14 mouse cellular contexts compared by ENCODE assay signal in genomic region chr4:100526296-100526695, GRCm38 (mm10). TPM values are rescaled to one million over a fixed set of nuclear protein-coding genes. Genes with fewer than 3 reads are reported as not detected.
DNase-seq lines count a peak whose midpoint lies in the region; ATAC-seq and TF ChIP-seq lines count a peak whose summit lies in the region.
"Had no signal": no experiment of that assay in that cellular context is flagged by ENCODE, and none has a peak within 500 bp of the region (broad histone marks: within the 10 kb centered on the region; RNA-seq: fewer than 3 reads in every experiment).

No protein-coding gene starts in this region.

- DNase-seq in gastrocnemius, adult 18-20 months (ENCODE audit: low spot score) = peak; percentile 4
- DNase-seq in gastrocnemius, postnatal 36 days = no peak
- peak; percentile 54 for DNase-seq in lung, embryonic 14.5 days
- no peak for DNase-seq in lung, postnatal 0 days (ENCODE audit: low spot score)
- peak; percentile 78 for DNase-seq in adrenal gland, adult 2 months
- DNase-seq in hindbrain, embryonic 10.5 days (ENCODE audit: low spot score) = no peak
- no peak for DNase-seq in right cerebral cortex, postnatal 4 days
- DNase-seq: thymus, postnatal 36 days had no signal

- no peak overlapping the region for H3K4me3 ChIP-seq in lung, embryonic 14.5 days (ENCODE audit: low read depth, low read length)
- H3K4me3 ChIP-seq in lung, postnatal 0 days (ENCODE audit: low read depth, low read length) = no peak overlapping the region
- H3K4me3 ChIP-seq in heart, embryonic 14.5 days (ENCODE audit: control insufficient read depth in 1 of 2, insufficient read depth in 1 of 2, low read depth in 1 of 2, low read length in 2 of 2) = no peak overlapping the region
- no peak overlapping the region for H3K4me3 ChIP-seq in hindbrain, embryonic 10.5 days

- WGBS in lung, embryonic 14.5 days = 32% methylated on average over 6 of the region's 6 CpGs
- 41% methylated on average over 6 of the region's 6 CpGs for WGBS in lung, postnatal 0 days
- WGBS in heart, embryonic 14.5 days = 29% methylated on average over 6 of the region's 6 CpGs
- WGBS in hindbrain, embryonic 10.5 days = 57% methylated on average over 6 of the region's 6 CpGs

- no peak for ATAC-seq in lung, embryonic 14.5 days (ENCODE audit: insufficient read depth)
- no peak for ATAC-seq in lung, postnatal 0 days
- no peak for ATAC-seq in heart, embryonic 14.5 days (ENCODE audit: insufficient number of reproducible peaks, insufficient read depth, low FRiP score, low read depth)
- ATAC-seq: CD4-positive, CD25-positive, alpha-beta regulatory T cell, adult 4 months; intestine, postnatal 0 days had no signal

- no peak for TF ChIP-seq CTCF in lung, embryonic 14.5 days (IDR thresholded peaks at IDR 0.05; ENCODE audit: low read depth)
- no peak for TF ChIP-seq CTCF in lung, postnatal 0 days (IDR thresholded peaks at IDR 0.05)

- intact Hi-C loops in gastrocnemius, postnatal 36 days (cut with DNase I) = no loop called here

- no peak for TF ChIP-seq EP300 in lung, postnatal 0 days (IDR thresholded peaks at IDR 0.05)

- H3K27me3 ChIP-seq in lung, embryonic 14.5 days (ENCODE audit: insufficient read depth, low read length) = no peaks in the 10 kb centered on the region
- H3K27me3 ChIP-seq in lung, postnatal 0 days (replicated peaks; ENCODE audit: insufficient read depth, low read length) = 0 out of 2 replicates have a peak, but pooled peaks cover 3% of the 10 kb centered on the region
- H3K27me3 ChIP-seq in heart, embryonic 14.5 days (ENCODE audit: control insufficient read depth, insufficient read depth, low read length) = no peaks in the 10 kb centered on the region
- H3K27me3 ChIP-seq in hindbrain, embryonic 10.5 days (ENCODE audit: insufficient read depth, poor library complexity, severe bottlenecking) = peaks cover 58% of the 10 kb centered on the region

- H3K27ac ChIP-seq in lung, embryonic 14.5 days (ENCODE audit: low read depth) = no peak overlapping the region
- no peak overlapping the region for H3K27ac ChIP-seq in lung, postnatal 0 days (ENCODE audit: low read length)
- 0 out of 4 replicates have a peak overlapping the region, but pooled peaks of 1 of the 2 experiments have one; percentile 17 for H3K27ac ChIP-seq in heart, embryonic 14.5 days (replicated peaks in 1 of 2; ENCODE audit: control insufficient read depth in 1 of 2, insufficient read depth in 1 of 2, low read depth in 2 of 2, low read length in 2 of 2)
- no peak overlapping the region for H3K27ac ChIP-seq in hindbrain, embryonic 10.5 days
- H3K27ac ChIP-seq: liver, embryonic 14.5 days had no signal

- peaks cover 7% of the 10 kb centered on the region; the same call in 1 of the 2 replicates for H3K4me1 ChIP-seq in lung, embryonic 14.5 days (ENCODE audit: insufficient read depth)
- peaks cover 6% of the 10 kb centered on the region; the same call in 1 of the 2 replicates for H3K4me1 ChIP-seq in lung, postnatal 0 days (ENCODE audit: insufficient read depth, low read depth, low read length)
- peaks cover 19 to 43% of the 10 kb centered on the region in 2 experiments for H3K4me1 ChIP-seq in heart, embryonic 14.5 days (ENCODE audit: control insufficient read depth in 2 of 2, insufficient read depth in 2 of 2, low read length in 2 of 2)
- H3K4me1 ChIP-seq in hindbrain, embryonic 10.5 days (replicated peaks) = peaks cover 50% of the 10 kb centered on the region

- H3K4me2 ChIP-seq in lung, embryonic 14.5 days = no peak overlapping the region
- H3K4me2 ChIP-seq in lung, postnatal 0 days (replicated peaks; ENCODE audit: low read depth, low read length) = no peak overlapping the region
- H3K4me2 ChIP-seq in heart, embryonic 14.5 days (ENCODE audit: low read length) = peak overlapping the region; percentile 31
- H3K4me2 ChIP-seq: midbrain, embryonic 11.5 days had no signal

- no peaks in the 10 kb centered on the region for H3K36me3 ChIP-seq in lung, embryonic 14.5 days (ENCODE audit: insufficient read depth)
- no peaks in the 10 kb centered on the region for H3K36me3 ChIP-seq in lung, postnatal 0 days (ENCODE audit: insufficient read depth, low read length)
- H3K36me3 ChIP-seq in heart, embryonic 14.5 days (ENCODE audit: control insufficient read depth, insufficient read depth, low read length) = no peaks in the 10 kb centered on the region
- H3K36me3 ChIP-seq in hindbrain, embryonic 10.5 days = no peaks in the 10 kb centered on the region

- H3K9ac ChIP-seq in lung, embryonic 14.5 days = 0 out of 2 replicates have a peak overlapping the region, but pooled peaks have one; percentile 7
- no peak overlapping the region for H3K9ac ChIP-seq in lung, postnatal 0 days (replicated peaks; ENCODE audit: low read depth)
- H3K9ac ChIP-seq in heart, embryonic 14.5 days (ENCODE audit: low read length) = 0 out of 2 replicates have a peak overlapping the region, but pooled peaks have one; percentile 14
- H3K9ac ChIP-seq: liver, embryonic 14.5 days had no signal

- no peaks in the 10 kb centered on the region for H3K9me3 ChIP-seq in lung, embryonic 14.5 days (ENCODE audit: low read depth, low read length)
- H3K9me3 ChIP-seq in lung, postnatal 0 days (ENCODE audit: low read length) = no peaks in the 10 kb centered on the region
- no peaks in the 10 kb centered on the region for H3K9me3 ChIP-seq in heart, embryonic 14.5 days (ENCODE audit: control insufficient read depth, low read length)
- H3K9me3 ChIP-seq in hindbrain, embryonic 10.5 days = no peaks in the 10 kb centered on the region

RNA-seq across cellular contexts. Expression of gene Ube2u, which starts 47.6 kb away (rescaled TPM):
- not detected for total RNA-seq in gastrocnemius, adult 18-20 months (2021)
- not detected for total RNA-seq in gastrocnemius, postnatal 36 days (2021)
- 0.22 and 0.42 TPM in 2 replicates for polyA plus RNA-seq in lung, embryonic 14.5 days (2014; fragmentation: Nextera tagmentation; extraction: Ambion mirVana)
- polyA plus RNA-seq in lung, postnatal 0 days (2015; fragmentation: Nextera tagmentation; extraction: Ambion mirVana) = 0.14 and 0.46 TPM in 2 replicates
- total RNA-seq in adrenal gland, adult 2 months (2021) = under 1 TPM; 0.17 to 0.37 TPM
- not detected in 2 replicates for polyA plus RNA-seq in adrenal gland, adult 2 months (2012; rRNA removed)
- 0.14 TPM in 1 of 2 replicates, not detected in the other for polyA plus RNA-seq in heart, embryonic 14.5 days (2014; fragmentation: Nextera tagmentation; extraction: Ambion mirVana)
- polyA plus RNA-seq in hindbrain, embryonic 10.5 days (2016; fragmentation: Nextera tagmentation; extraction: Ambion mirVana) = 0.82 and 1.3 TPM in 2 replicates
- total RNA-seq: left cerebral cortex, postnatal 10 days had no signal
- polyA plus RNA-seq: CD4-positive, CD25-positive, alpha-beta regulatory T cell, adult 4 months had no signal

Comparison
In these comparisons a context has a peak if more than half of its experiments do, and no peak if none do; other contexts are left out.
1. DNase-seq: peak in gastrocnemius, adult 18-20 months (single experiment), lung, embryonic 14.5 days (single experiment) and adrenal gland, adult 2 months (single experiment); none in gastrocnemius, postnatal 36 days (0 of 2), lung, postnatal 0 days (single experiment), hindbrain, embryonic 10.5 days (single experiment) and right cerebral cortex, postnatal 4 days (single experiment).